Mouse (Mus musculus) CH12.LX (cell line): ENCODE results near the gene Hypk. TPM values are rescaled to one million over a fixed set of nuclear protein-coding genes. Genes with fewer than 3 reads are reported as not detected.

Source experiments
- DNase-seq: peaks from one replicate; pipeline ENCODE4 v3.0.0-alpha.2; 2013; ENCODE audit errors: extremely low read depth
- H3K27ac ChIP-seq: 2 replicates; pipeline ENCODE4 v1.5.1; 2012; ENCODE audit warnings: low read depth, mild to moderate bottlenecking, control low read depth, moderate library complexity; ENCODE audit not compliant: insufficient read depth
- H3K27me3 ChIP-seq: replicated peaks from 2 replicates; pipeline ENCODE3; 2012; ENCODE audit warnings: inconsistent platforms
- H3K36me3 ChIP-seq, 2 experiments: replicated peaks in 1 of 2; 2 replicates each; pipeline versions ENCODE3 to v1.6.1; 2012; ENCODE audit warnings: inconsistent platforms in 1 of 2, low read length in 1 of 2, mild to moderate bottlenecking in 1 of 2, mixed read lengths in 1 of 2, moderate library complexity in 1 of 2; ENCODE audit not compliant: control insufficient read depth in 1 of 2, insufficient read depth in 1 of 2
- H3K4me1 ChIP-seq, 2 experiments: 2 replicates each; pipeline ENCODE4 v1.6.1; 2012; ENCODE audit warnings: inconsistent platforms in 1 of 2, moderate library complexity in 1 of 2; ENCODE audit not compliant: insufficient read depth in 2 of 2, control insufficient read depth in 1 of 2
- H3K4me2 ChIP-seq: 2 replicates; pipeline ENCODE4 v1.6.1; 2012; ENCODE audit warnings: low read depth, mild to moderate bottlenecking, control low read depth; ENCODE audit not compliant: poor library complexity, insufficient read depth, severe bottlenecking
- H3K4me3 ChIP-seq, 3 experiments: fragments of 150-350 bp in 1 of 3; sonication (generic) in 1 of 3; replicated peaks in 1 of 3; 2 replicates each; pipeline versions ENCODE3 to v1.5.1; 2011 to 2012; ENCODE audit warnings: low read depth in 2 of 3, low read length in 2 of 3, mild to moderate bottlenecking in 2 of 3, moderate library complexity in 2 of 3, control low read depth in 1 of 3, improper control_type of control experiment in 1 of 3, inconsistent platforms in 1 of 3, mixed read lengths in 1 of 3; ENCODE audit not compliant: poor library complexity in 1 of 3
- H3K79me2 ChIP-seq: replicated peaks from 2 replicates; pipeline ENCODE4 v1.6.1; 2012; ENCODE audit warnings: mild to moderate bottlenecking, moderate library complexity; ENCODE audit not compliant: control insufficient read depth, poor library complexity, insufficient read depth, severe bottlenecking; ENCODE audit errors: extremely low read depth
- H3K9ac ChIP-seq: 2 replicates; pipeline ENCODE4 v1.6.1; 2012; ENCODE audit warnings: low read depth, mild to moderate bottlenecking, control low read depth, moderate library complexity; ENCODE audit not compliant: insufficient read depth
- H3K9me3 ChIP-seq: replicated peaks from 2 replicates; pipeline ENCODE3; 2012; ENCODE audit warnings: low read length, inconsistent platforms, mixed read lengths
- BHLHE40 ChIP-seq: IDR thresholded peaks from 2 replicates; pipeline ENCODE4 v1.6.1; 2011; ENCODE audit warnings: mild to moderate bottlenecking, low read depth, low read length, improper control_type of control experiment
- CHD1 ChIP-seq: IDR thresholded peaks from 2 replicates; pipeline ENCODE4 v1.6.1; 2012; ENCODE audit warnings: low read depth, low read length, improper control_type of control experiment, inconsistent platforms
- CHD2 ChIP-seq: IDR thresholded peaks from 2 replicates; pipeline ENCODE4 v1.6.1; 2011; ENCODE audit warnings: low read length, improper control_type of control experiment
- CTCF ChIP-seq, 2 experiments: IDR thresholded peaks in 1 of 2; conservative IDR thresholded peaks in 1 of 2; 2 replicates each; pipeline ENCODE4 v1.5.1; 2011 to 2012; ENCODE audit warnings: low read depth in 2 of 2, low read length in 2 of 2, improper control_type of control experiment in 1 of 2, inconsistent platforms in 1 of 2, mild to moderate bottlenecking in 1 of 2, moderate library complexity in 1 of 2
- HCFC1 ChIP-seq: IDR thresholded peaks from 2 replicates; pipeline ENCODE4 v1.6.1; 2012; ENCODE audit warnings: low read depth, mild to moderate bottlenecking, inconsistent platforms, low read length, improper control_type of control experiment
- IRF4 ChIP-seq: IDR thresholded peaks from 2 replicates; pipeline ENCODE4 v1.6.1; 2014; ENCODE audit warnings: low read depth, mild to moderate bottlenecking, inconsistent platforms, low read length, improper control_type of control experiment
- MAX ChIP-seq: IDR thresholded peaks from 2 replicates; pipeline ENCODE4 v1.6.1; 2011; ENCODE audit warnings: low read length, improper control_type of control experiment
- MEF2A ChIP-seq: IDR thresholded peaks from 2 replicates; pipeline ENCODE4 v1.6.1; 2014; ENCODE audit warnings: low read depth, mild to moderate bottlenecking, inconsistent platforms, low read length, improper control_type of control experiment, borderline replicate concordance
- POLR2A ChIP-seq: IDR thresholded peaks from 2 replicates; pipeline ENCODE4 v1.6.1; 2011; ENCODE audit warnings: low read depth, mild to moderate bottlenecking, improper control_type of control experiment, low read length
- POLR2AphosphoS2 ChIP-seq: IDR thresholded peaks from 2 replicates; pipeline ENCODE4 v1.6.1; 2011; ENCODE audit warnings: low read depth, low read length, improper control_type of control experiment
- RCOR1 ChIP-seq: conservative IDR thresholded peaks from 2 replicates; pipeline ENCODE4 v1.6.1; 2012; ENCODE audit warnings: low read depth, mild to moderate bottlenecking, inconsistent platforms, low read length, improper control_type of control experiment
- SMC3 ChIP-seq: IDR thresholded peaks from 2 replicates; pipeline ENCODE4 v1.6.1; 2011; ENCODE audit warnings: low read depth, low read length, improper control_type of control experiment
- TCF12 ChIP-seq: IDR thresholded peaks from 2 replicates; pipeline ENCODE4 v1.6.1; 2014; ENCODE audit warnings: low read depth, mild to moderate bottlenecking, inconsistent platforms, low read length, improper control_type of control experiment
- USF2 ChIP-seq: conservative IDR thresholded peaks from 2 replicates; pipeline ENCODE4 v1.6.1; 2011; ENCODE audit warnings: low read depth, low read length, improper control_type of control experiment
- ZC3H11A ChIP-seq: IDR thresholded peaks from 2 replicates; pipeline ENCODE4 v1.6.1; 2012; ENCODE audit warnings: low read depth, mild to moderate bottlenecking, inconsistent platforms, low read length, improper control_type of control experiment
- dilution Hi-C: fragments of 300-500 bp; cut with MboI; formaldehyde crosslinking; loops from 2 replicates; pipeline ENCODE4 v1.14.3; 2020; ENCODE audit warnings: low sequenced_read_pairs; ENCODE audit not compliant: extremely low pct_unique_long_range_greater_than_20kb, extremely low pct_ligation_motif_present
- in situ Hi-C: fragments of 300-500 bp; cut with MboI; formaldehyde crosslinking; loops from 3 replicates; pipeline ENCODE4 v1.14.3; 2019; ENCODE audit warnings: low sequenced_read_pairs, low pct_ligation_motif_present, low pct_unique_long_range_greater_than_20kb, mixed read lengths
- polyA plus RNA-seq: library from polyadenylated mRNA; unstranded; fragments of >175 nt; gene quantifications from 2 replicates; pipeline ENCODE4 v1.2.1, GENCODE M21; 2012; ENCODE audit warnings: low read depth; ENCODE audit not compliant: insufficient read length
- total RNA-seq, 2 experiments: library from RNA; depleted of rRNA; stranded (reverse); fragments of 300-350 nt in 1 of 2; fragments of >200 nt in 1 of 2; gene quantifications; 2 replicates each; pipeline ENCODE4 v1.2.3; 2012 to 2014

Hypk gene
- total and polyA plus RNA-seq, 3 experiments = 11.7 to 119 (median 15.4) TPM

DNA sequence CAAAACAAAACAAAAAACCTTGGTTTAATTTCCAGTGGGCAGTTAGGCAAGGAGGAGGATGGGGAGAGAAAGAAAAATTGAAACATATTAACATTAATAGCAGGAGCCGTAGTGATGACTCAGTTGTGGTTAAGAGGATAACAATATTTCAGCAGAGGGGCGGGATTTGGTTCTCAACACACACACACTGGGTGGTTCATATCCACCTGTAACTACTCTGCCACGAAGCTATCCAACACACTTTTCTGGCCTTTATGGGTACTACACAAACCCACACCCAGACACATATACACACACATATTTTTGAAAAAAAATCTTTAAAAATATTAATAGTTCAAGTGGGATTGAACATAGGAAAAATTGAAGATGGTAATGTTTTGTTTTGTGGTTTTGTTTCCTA lies 6.1 kb upstream of the Hypk start:
- H3K27me3 ChIP-seq = peaks cover 38% of the 10 kb centered on the region
- no peaks in the 10 kb centered on the region for H3K9me3 ChIP-seq
- no peak overlapping the region for H3K4me3 ChIP-seq
- no peak for DNase-seq
- H3K9ac ChIP-seq = no peak overlapping the region
- no peak overlapping the region for H3K4me2 ChIP-seq
- TF ChIP-seq TCF12 = no peak
- TF ChIP-seq CHD1 = no peak
- TF ChIP-seq USF2 = no peak
- no peak for TF ChIP-seq MAX
- no peak for TF ChIP-seq HCFC1
- TF ChIP-seq RCOR1 = no peak
- TF ChIP-seq POLR2A = no peak
- TF ChIP-seq IRF4 = no peak
- dilution Hi-C loops = no loop called here
- no peak overlapping the region for H3K27ac ChIP-seq
- H3K79me2 ChIP-seq = peaks cover 7% of the 10 kb centered on the region
- H3K4me1 ChIP-seq = peaks cover 8 to 37% of the 10 kb centered on the region in 2 experiments
- H3K36me3 ChIP-seq = peaks cover 0 to 12% of the 10 kb centered on the region in 2 experiments
- in situ Hi-C loops = no loop called here

DNA sequence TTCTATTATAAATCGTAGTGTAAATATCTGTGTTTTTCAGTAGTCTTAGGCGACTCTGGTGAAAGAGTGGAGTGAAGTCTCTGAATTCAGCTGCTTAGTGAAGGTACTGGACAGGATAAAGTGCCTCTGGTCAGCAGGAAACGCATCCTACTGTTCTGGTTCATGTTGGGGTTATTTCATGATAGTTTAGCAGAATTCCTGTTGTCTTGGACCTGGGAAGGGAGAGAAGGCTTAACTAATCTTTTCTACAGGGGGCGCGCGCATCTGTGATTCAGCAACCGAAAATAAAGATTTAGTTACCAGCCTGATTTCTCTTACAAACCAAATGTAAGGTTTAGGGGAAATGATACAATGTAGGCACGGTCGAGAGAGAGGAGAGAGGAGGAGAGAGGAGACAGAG lies 5.0 kb upstream of the Hypk start:
- Histone ChIP-seq H3K9me3 (no peaks in the 10 kb centered on the region), H3K79me2 (peaks cover 7% of the 10 kb centered on the region), H3K27ac (no peak overlapping the region), H3K4me2 (peak overlapping the region; percentile 99)
- in situ Hi-C loops = no loop called here
- dilution Hi-C loops = no loop called here
- TF ChIP-seq BHLHE40 = no peak
- TF ChIP-seq CHD2 = no peak
- TF ChIP-seq MEF2A = 0 out of 2 replicates have a peak, but pooled peaks have one; percentile 10
- TF ChIP-seq CTCF (conservative IDR thresholded peaks at IDR 0.05 in 1 of 2, IDR thresholded peaks at IDR 0.05 in 1 of 2; ENCODE audit: low read depth in 2 of 2, low read length in 2 of 2) = peak in 1 of 2 experiments; percentile 44; a peak in 2 of 4 replicates
- TF ChIP-seq MAX = no peak
- TF ChIP-seq RCOR1 = no peak
- no peak for TF ChIP-seq POLR2AphosphoS2
- TF ChIP-seq SMC3 = no peak
- TF ChIP-seq ZC3H11A = no peak
- TF ChIP-seq, all 38 proteins: peak for 2
- H3K27me3 ChIP-seq = peaks cover 38% of the 10 kb centered on the region
- H3K9ac ChIP-seq = peak overlapping the region; percentile 79; the same call in 1 of the 2 replicates
- peak overlapping the region; percentile 54 to 73 (median 58) for H3K4me3 ChIP-seq
- H3K4me1 ChIP-seq = peaks cover 5 to 30% of the 10 kb centered on the region in 2 experiments
- DNase-seq = no peak
- H3K36me3 ChIP-seq = peaks cover 4 to 24% of the 10 kb centered on the region in 2 experiments
